Mouse (Mus musculus) large intestine, adult 2 months (tissue): ENCODE measurements at regions not wholly inside any gene's neighbourhood (a gene's known extent, or its start where the extent isn't known, plus 50 kb on each side); places are given as distances from the start of the nearest gene placed in this dataset.

Experiments used
- DNase-seq: peaks from one replicate; pipeline ENCODE4 v3.0.0-alpha.2; 2012; ENCODE audit warnings: low read depth, low spot score
- WGBS: fragments of 180-500 bp; shearing (Covaris S2); methylation state at CpG from one replicate; pipeline ENCODE4 v1.1.7; 2018; 5-methylcytosine and 5-hydroxymethylcytosine counted together

DNA sequence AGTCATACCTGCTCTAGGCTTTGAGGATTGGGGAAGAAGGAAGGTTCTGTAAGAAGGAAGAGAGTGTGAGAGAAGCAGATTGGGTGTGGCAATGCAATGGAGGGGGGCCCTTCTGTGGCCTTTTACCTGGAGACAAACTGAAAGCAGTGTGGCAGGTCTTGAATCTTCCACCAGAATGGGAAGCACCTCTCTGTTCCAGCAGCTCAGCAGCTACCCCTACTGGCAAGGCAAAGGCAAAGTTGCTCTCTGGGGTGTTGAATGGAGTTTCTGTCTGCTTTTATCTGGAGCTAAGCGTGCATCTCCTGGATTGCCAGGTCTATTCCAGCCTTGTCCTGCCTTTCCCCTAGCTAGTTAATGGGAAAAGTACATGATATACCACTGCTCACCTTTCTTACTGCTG, 236.3 kb upstream of the Far2 start:
- WGBS: 21% methylated on average over 1 of the region's 1 CpGs
- DNase-seq: peak; percentile 35

DNA sequence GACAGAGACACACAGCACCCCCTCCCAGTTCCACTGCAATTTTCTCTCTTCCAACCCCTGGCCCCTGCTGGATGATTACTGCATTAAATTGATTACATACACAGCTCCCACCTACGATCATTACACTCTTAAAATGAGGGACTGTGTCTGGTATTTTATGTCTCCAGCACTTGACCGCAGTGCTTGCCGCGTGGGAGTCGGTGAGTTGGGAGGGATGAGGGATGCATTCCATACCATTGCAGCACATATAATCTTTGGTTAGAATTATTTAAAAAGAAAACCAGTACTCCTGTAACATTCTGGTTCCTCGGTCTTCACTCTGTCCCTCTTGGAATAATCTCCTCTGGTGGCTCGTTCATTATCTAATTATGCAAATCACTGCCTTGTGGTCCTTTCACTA, 230.2 kb upstream of the Far2 start:
- WGBS: 85% methylated on average over 7 of the region's 7 CpGs
- DNase-seq: no peak

DNA sequence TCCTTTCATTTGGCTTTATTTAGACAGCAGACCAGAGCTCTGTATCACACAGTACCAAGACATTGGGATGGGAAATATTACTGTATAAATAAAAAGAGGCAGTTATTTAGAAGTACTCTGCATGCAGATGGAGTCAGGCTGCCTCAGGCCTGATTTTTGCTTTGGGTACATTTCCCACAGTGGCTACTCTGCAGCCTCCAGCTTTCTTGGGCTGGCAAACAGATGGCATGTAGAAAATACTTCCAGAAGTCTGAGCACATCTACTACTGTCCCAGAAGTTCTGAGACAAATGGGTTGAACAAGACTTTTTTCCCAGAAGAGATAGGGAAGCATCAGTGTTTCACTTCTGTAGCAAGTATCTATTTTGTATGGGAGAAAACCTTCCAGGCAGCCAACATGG, 229.8 kb upstream of the Far2 start:
- no peak for DNase-seq

DNA sequence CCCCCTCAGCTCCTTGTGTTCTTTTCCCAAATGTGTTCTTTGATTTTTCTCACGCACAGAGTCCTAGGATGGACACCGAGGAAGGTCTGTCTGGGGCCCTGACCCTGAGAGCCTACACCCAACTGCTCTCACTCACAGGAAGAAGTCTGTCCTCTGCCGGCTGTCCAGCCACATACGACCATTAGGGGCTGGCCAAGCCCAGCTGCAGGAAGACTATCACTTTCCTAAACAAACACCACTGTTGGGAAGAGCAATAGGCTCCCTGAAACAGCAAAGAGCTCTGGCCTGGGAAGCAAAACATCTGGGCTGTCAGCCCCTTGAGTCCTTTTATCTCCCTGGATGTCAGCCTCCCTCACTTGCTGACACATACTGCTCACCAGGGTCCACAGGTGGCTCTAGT, 224.8 kb upstream of the Far2 start:
- 24% methylated on average over 4 of the region's 4 CpGs for WGBS

DNA sequence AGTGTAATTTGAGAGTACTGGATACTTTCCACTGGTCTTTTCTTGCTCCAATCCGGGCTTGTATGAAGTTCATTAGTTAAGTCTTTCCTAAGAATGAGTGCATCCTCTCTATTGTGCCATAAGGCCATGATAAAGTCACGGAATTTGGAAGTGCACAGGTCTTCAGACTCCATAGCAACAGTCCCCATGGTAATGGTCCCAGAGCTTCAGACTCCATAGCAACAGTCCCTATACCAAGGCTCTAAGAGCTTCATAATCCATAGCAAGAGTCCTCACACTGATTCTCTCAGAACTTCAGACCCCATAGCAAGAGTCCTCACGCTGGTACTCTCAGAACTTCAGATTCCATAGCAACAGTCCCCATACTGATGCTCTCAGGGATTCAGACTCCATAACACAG, 214.5 kb upstream of the Far2 start:
- 78% methylated on average over 3 of the region's 3 CpGs for WGBS
- DNase-seq: no peak

More for the DNA sequence above, 224.8 kb upstream of the Far2 start:
- DNase-seq: no peak

DNA sequence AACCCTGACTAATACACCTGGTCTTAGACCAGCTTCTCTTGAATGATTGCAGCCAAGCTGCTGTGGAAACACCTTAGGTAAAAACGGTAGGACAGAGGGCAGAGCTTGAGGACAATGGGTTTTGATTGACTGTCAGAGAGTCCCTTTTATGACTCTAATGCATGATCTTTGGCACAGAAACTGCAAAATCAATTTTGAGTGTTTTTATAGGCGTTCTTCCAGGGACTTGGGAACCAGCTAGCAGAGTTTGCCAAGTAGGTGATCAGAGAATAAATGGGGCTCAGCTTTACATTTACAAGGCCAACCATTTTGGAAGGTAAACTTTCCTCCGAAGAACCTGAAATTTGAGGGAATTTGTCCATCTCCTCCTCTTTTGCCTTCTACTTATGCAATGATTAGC, 213.6 kb upstream of the Far2 start:
- 23% methylated on average over 3 of the region's 3 CpGs for WGBS
- DNase-seq: no peak

DNA sequence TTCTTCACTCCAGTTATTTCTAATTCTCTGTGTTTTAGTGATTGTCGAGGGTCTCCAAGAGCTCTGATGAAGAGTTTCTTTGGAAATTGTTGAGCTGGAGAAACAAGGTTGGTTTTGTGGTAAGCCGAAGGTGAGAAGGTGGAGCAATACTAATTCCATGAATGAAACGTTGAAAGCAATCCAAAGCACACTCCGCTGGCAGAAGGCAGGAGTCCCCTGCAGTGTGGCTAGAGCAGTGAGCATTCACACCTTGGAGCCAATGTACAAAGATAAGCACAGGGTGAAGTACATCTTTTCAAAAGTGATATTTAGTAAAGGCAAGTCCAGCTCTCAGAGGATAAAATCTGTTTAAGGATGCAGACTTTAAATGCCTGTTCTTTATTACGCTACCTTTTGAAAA, 208.2 kb upstream of the Far2 start:
- no peak for DNase-seq
- WGBS: 78% methylated on average over 5 of the region's 5 CpGs

DNA sequence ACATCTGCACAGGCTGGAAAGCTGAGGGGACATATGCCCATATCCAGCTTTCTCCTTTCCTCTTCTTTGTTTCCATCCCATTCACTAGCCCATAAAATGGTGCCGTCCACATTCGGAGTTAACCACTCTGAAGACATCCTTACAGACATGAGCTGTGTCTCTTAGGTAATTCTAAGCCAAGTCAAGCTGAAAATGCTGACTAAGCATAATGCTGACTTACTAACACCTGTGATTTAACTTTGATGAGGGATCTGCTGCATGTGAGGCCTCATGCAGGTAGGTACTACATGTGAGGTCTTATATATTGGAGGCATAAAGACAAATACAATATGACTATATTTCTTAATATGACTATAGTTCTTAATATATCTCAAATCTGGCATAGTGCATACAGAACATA, 197.1 kb upstream of the Far2 start:
- 98% methylated on average over 2 of the region's 2 CpGs for WGBS
- DNase-seq: no peak

DNA sequence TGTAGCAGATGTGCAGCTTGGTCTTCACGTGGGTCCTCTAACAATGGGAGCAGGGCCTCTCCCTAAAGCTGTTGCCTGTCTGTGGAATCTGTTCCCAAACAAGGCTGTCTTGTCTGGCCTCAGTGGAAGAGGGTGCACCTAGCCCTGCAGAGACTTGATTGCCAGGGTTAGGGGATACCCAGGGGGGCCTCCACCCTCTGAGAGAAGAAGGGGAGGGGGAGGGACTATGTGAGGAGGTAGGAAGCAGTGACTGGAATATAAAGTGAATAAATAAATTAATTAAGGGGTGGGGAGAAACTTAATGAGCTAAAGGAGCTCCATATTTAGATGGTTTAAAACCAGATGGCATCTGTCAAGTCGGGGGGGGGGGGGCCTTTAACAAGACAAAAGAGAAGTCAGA, 185.9 kb upstream of the Far2 start:
- WGBS: 50% methylated on average over 2 of the region's 2 CpGs
- no peak for DNase-seq

DNA sequence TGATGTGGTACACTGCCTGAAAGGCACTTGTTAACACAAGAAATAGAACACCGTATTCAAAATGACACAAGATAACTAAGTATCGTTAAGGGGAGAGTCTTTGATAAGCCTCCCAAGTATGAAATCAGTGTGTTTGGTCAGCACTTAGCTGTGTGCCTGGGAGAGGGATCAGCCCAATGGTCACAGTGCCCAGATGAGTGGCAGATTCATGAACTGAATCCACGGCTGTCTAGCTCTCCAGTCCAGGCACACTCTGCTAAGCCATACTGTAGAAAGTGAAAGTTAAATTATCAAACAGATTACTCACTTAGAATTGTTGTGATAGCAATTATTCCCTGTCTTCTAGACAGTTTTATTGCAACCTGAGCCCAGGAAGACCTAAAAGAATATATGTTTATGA, 176.0 kb upstream of the Far2 start:
- 49% methylated on average over 3 of the region's 3 CpGs for WGBS
- no peak for DNase-seq

DNA sequence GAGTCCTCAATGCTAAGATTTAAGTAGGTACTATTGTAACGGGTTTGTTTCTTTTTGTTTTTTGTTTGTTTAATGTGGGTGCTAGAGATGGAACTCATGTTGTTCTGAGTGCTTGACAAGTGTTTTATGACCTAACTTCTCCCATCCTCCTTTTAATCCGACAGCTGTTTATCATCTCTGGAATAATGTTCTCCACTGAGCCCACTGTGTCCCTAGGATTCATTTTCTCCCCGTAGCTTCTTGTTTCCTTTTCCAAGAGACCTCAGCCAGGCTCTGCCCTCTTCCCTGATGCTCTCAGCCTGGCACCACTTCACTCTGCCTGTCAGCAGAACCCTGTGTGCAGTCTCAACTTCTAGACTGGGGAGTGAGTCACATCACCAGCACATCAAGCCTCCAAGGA, 173.9 kb upstream of the Far2 start:
- 53% methylated on average over 3 of the region's 3 CpGs for WGBS
- no peak for DNase-seq

DNA sequence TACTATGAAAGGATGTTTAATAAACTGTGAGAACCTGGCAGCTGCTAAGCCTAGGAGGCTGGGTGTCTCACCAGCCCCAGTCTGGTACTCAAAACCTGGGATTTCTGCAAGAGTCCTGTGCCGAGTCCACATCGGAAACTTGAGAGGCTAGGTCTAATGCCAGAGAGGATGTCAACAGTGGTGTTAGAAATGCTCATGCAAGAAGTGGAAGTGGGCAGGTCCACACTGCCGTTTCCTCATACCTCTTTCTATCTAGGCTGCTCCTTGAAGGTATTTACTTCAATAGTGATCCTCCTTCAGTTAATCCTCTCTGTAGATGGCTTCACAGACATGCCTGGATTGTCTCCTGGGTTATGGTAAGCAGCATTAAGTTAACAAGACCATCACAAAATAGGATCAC, 168.6 kb upstream of the Far2 start:
- WGBS: 82% methylated on average over 3 of the region's 3 CpGs
- no peak for DNase-seq

DNA sequence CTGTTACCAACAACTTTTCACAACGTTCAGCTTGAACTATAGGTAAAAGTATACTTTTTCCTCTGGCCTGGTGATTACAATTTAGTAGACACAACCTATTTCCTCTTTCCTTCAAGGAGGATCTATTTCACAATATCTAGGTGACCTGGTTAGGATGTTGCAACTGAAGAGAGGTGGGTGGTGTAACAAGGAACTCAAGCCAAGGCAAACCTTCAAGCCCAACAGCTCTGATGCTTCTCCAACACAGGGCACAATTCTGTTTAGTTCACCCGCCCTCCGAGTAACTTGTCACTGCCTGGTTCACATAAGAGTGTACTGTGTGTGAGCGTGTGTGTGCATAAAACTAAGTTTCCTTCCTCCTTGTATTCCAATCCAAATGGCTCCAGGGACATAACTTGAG, 161.2 kb upstream of the Far2 start:
- DNase-seq: no peak
- 76% methylated on average over 4 of the region's 4 CpGs for WGBS

DNA sequence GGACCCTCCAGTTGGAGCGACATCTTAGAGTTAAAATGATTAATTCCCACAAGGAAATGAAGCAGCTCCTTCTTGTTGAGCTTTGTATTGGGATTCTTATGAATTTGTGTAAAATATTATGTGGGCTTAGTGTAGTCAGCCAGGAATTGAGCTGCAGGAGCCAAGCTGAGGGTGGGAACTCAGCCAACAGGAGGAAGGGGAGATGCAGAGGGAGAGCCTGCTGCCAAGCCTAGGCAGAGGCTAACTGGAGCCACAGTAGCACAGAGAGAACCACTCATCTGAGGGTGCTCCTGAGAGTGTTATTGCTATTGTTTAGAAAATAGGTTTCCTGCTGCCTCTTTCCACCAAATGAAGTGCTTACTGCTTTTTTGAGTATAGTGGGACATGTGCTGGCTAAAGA, 127.4 kb upstream of the Far2 start:
- 54% methylated on average over 1 of the region's 1 CpGs for WGBS
- no peak for DNase-seq

DNA sequence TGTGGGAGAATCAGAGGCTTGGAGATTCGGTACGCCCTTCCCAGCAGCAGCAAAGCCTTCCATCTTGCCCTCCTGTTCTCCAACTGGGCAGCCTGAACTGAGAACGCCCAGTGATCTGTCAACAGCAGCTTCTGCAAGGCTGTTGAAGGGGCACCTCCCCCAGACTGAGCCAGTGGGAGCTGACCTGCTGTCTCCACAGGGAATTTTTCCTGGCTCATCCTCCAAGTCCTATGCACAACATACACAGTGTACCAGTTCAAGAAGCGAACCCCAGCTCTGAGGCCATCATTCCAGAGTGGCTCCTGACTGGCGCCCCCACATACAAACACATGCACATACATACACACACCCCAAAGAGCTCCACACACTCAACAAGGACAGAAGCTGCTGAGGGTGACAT, 126.0 kb upstream of the Far2 start:
- no peak for DNase-seq
- 69% methylated on average over 5 of the region's 5 CpGs for WGBS

DNA sequence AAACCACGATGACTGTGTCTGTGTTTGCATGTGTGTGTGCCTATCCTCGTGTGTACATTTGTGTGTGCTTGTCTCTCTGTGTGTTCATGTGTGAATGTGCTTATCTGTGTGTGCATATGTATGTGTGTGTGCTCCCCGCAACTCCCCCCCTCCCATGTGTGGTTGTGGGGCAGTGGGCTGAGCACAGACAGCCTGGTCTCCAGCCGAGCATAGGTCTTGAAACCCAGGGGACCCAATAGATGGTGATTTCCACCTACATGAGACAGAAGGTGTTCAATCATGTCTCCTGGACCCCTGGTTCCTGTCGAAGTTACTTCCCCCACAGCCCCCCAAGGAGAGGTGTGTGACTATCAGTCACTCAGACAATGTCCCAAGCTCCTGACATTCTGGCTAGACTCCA, 124.6 kb upstream of the Far2 start:
- DNase-seq: no peak
- WGBS: 72% methylated on average over 5 of the region's 5 CpGs

DNA sequence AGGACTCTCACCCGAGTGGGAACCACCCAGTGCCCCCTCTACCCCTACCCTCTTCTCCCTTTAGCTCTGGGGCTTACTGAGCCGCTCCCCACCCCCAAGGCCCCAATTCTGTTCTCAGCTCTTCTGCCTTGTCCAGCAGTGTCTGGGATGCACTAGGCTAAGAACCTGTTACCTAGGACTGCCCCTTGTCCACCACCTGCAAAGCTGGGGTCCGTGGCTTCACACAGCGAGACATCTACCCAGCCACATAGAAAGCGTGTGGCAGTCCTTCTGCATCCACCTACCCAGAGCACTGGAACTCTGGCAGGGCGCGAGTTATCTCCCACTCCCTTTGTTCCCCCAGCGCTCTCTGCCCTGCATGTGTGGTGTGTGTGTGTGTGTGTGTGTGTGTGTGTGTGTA, 123.8 kb upstream of the Far2 start:
- no peak for DNase-seq
- WGBS: 87% methylated on average over 8 of the region's 8 CpGs

DNA sequence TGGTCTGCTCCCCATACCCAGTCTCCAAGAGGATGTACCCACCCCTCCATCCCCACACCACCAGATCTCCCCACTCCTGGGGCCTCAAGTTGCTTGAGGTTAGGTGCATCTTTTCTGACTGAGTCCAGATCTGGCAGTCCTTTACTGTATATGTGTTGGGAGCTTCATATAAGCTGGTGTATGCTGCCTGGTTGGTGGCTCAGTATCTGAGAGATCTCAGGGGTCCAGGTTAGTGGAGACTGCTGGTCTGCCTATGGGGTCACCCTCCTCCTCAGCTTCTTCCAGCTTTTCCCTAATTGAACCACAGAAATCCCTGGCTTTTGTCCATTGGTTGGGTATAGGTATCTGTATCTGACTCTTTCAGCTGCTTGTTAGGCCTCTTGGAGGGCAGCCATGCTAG, 118.1 kb upstream of the Far2 start:
- no peak for DNase-seq

DNA sequence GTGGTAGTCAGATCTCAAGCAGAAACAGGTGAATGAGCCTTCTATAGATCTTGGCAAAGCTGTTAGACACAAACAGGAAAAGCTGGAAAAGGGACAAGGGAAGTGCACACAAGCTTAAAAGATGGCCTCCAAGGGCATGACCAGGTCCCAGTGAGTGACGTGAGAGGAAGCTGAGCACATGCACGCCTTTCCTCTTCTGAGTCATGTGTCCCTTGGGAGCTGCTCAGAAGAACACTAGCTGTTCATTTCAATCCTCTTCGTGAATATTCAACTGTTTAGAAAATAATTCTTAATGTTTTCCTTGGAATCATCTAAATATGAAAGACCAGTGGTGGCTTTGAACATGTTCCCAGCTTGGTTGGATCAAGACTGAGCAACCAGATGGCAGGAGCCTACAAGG, 103.0 kb upstream of the Far2 start:
- DNase-seq: no peak
- WGBS: 69% methylated on average over 3 of the region's 3 CpGs

DNA sequence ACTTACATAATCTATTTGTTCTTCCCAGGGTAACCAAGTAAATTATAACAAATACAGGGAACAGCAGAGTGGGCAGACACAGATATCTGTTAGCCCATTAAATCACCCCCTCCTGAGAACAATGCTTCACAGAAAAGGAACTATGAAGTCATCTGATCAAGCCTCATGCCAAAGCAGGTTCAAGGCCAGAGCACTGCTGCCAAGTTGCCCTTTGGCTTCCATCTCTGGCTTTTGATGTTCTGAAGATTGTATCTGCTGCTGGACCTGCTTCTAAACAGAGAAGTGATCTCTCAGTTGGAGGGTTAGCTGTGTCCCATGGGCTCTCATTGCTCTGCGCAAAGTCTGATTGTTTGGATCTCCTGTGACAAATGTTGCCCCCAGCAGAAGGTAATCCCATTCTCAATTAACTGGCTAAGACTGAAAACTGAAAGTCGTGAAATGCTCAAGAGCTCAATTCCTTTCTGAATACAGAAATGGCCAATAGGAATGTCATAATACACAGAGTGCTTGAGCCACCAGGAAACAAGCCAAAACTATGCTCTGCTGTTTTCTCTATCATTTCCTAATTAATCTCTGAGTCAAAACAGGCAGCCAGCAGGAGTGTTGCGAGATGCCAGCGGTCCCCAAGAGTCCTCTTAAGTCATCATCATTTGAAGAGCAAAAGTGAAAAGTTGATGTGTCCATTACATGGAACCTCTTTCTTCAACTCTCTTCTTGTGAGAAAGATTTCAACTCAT, 102.0 kb upstream of the Far2 start:
- no peak for DNase-seq
- WGBS: 66% methylated on average over 4 of the region's 4 CpGs

DNA sequence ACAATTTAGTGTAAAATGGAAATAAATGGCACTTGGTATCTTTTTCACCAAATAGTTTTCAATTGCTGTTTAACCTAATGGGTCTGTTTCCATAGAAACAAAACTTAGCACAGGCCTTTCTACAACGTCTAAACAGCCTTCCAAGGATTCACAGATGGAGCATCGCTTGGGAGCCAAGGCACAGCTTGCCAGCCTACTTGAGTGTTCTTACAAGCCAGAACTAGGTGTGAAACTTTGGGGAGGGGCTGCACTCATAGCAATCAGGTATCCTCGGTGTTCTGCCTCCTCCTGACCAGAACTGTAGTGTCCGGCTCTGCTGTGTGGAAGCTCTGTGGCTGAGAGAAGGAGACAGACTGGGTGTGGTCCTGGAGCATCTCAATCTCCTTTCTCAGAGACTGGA, 99.1 kb upstream of the Far2 start:
- no peak for DNase-seq
- 79% methylated on average over 4 of the region's 4 CpGs for WGBS

DNA sequence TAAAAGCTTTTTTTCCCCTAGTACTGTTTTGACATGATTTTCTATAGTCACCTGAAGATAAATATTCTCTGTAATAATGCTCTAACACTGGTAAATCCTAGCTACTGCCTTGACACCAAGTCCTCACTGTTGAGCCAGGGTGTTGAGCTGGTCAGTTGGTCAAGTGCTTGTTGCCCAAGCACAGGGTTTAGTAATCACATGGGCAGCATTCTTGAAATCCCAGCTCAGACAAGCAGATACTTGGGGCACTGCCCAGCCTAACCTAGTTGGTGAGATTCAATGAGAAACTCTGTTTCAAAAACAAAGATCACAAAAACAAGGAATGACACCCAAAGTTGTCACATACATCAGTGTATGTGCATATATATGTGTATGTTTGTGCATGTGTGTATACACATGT, 95.4 kb upstream of the Far2 start:
- no peak for DNase-seq
